Mouse (Mus musculus) gastrocnemius, postnatal 10 days (tissue): ENCODE measurements around the gene Cemip. TPM values are rescaled to one million over a fixed set of nuclear protein-coding genes. Genes with fewer than 3 reads are reported as not detected.
A peak's percentile ranks its signal among the peaks of the same experiment; 100 is the strongest.

ENCODE experiments used
- DNase-seq: peaks from one replicate; pipeline ENCODE4 v3.0.0; 2021; ENCODE audit warnings: mixed read lengths
- total RNA-seq, 2 experiments: library from RNA; stranded (reverse); gene quantifications; 2 replicates each; pipeline ENCODE4 v1.2.3; 2021

Gene Cemip
- total RNA-seq, 2 experiments from 2014 or later, result 0.31 to 2.6 TPM

- no peak for DNase-seq
Measured at GRCm38 (mm10) chr7:83966047-83966818, 120.1 kb downstream of the Cemip start.

- DNase-seq, result no peak
Measured at GRCm38 (mm10) chr7:83965181-83965580, 121.1 kb downstream of the Cemip start.

GRCm38 (mm10) chr7:83952511-83952910 lies 133.8 kb downstream of the Cemip start:
- DNase-seq, result peak; percentile 30

GRCm38 (mm10) chr7:83951327-83951726 lies 135.0 kb downstream of the Cemip start:
- DNase-seq, result peak; percentile 26

GRCm38 (mm10) chr7:83949662-83950061 lies 136.6 kb downstream of the Cemip start:
- no peak for DNase-seq

- DNase-seq, result no peak
Measured at GRCm38 (mm10) chr7:83948743-83949142, 137.6 kb downstream of the Cemip start.

- DNase-seq, result no peak
Measured at GRCm38 (mm10) chr7:83941701-83942101, 144.6 kb downstream of the Cemip start.

- no peak for DNase-seq
Measured at GRCm38 (mm10) chr7:83940136-83940535, 146.2 kb downstream of the Cemip start.

GRCm38 (mm10) chr7:83939017-83939721 lies 147.1 kb downstream of the Cemip start:
- no peak for DNase-seq

GRCm38 (mm10) chr7:83921637-83922036 lies 164.7 kb downstream of the Cemip start:
- DNase-seq, result no peak

GRCm38 (mm10) chr7:83920241-83920640 lies 166.1 kb downstream of the Cemip start:
- no peak for DNase-seq

GRCm38 (mm10) chr7:83914566-83914965 lies 171.7 kb downstream of the Cemip start:
- peak; percentile 91 for DNase-seq

- no peak for DNase-seq
Measured at GRCm38 (mm10) chr7:83913995-83914394, 172.3 kb downstream of the Cemip start.

GRCm38 (mm10) chr7:83913405-83913932 lies 172.8 kb downstream of the Cemip start:
- no peak for DNase-seq

GRCm38 (mm10) chr7:83911909-83912308 lies 174.4 kb downstream of the Cemip start:
- no peak for DNase-seq

- DNase-seq, result no peak
Measured at GRCm38 (mm10) chr7:83904831-83905230, 181.5 kb downstream of the Cemip start.

- DNase-seq, result no peak
Measured at GRCm38 (mm10) chr7:83902296-83903145, 183.8 kb downstream of the Cemip start.

- DNase-seq, result no peak
Measured at GRCm38 (mm10) chr7:83901425-83901824, 184.9 kb downstream of the Cemip start.

- DNase-seq, result no peak
Measured at GRCm38 (mm10) chr7:83900519-83900918, 185.8 kb downstream of the Cemip start.

GRCm38 (mm10) chr7:83898267-83898666 lies 188.0 kb downstream of the Cemip start:
- no peak for DNase-seq

GRCm38 (mm10) chr7:83896077-83896740 lies 190.1 kb downstream of the Cemip start:
- no peak for DNase-seq

- DNase-seq, result no peak
Measured at GRCm38 (mm10) chr7:83894348-83894747, 192.0 kb downstream of the Cemip start.
